Comparison of ENCODE assay signal across 24 mouse cellular contexts in genomic region chr13:38349046-38349445, GRCm38 (mm10). TPM values are rescaled to one million over a fixed set of nuclear protein-coding genes. Genes with fewer than 3 reads are reported as not detected.
"Had no signal": no experiment of that assay in that cellular context is flagged by ENCODE, and none has a peak within 500 bp of the region (broad histone marks: within the 10 kb centered on the region; RNA-seq: fewer than 3 reads in every experiment).

No protein-coding gene starts in this region.

- H3K27ac ChIP-seq: heart, embryonic 13.5 days; heart, embryonic 15.5 days; hindbrain, embryonic 13.5 days; hindbrain, embryonic 15.5 days; hindbrain, postnatal 0 days; kidney, embryonic 15.5 days; kidney, postnatal 0 days; limb, embryonic 13.5 days; limb, embryonic 15.5 days; liver, embryonic 12.5 days; liver, embryonic 14.5 days had no signal

- H3K4me3 ChIP-seq: heart, embryonic 13.5 days; heart, embryonic 15.5 days; hindbrain, embryonic 13.5 days; hindbrain, embryonic 15.5 days; kidney, embryonic 15.5 days; limb, embryonic 13.5 days; limb, embryonic 15.5 days; liver, embryonic 12.5 days had no signal

- DNase-seq: gastrocnemius, postnatal 14 days; gastrocnemius, postnatal 36 days; heart, adult 11 months; heart, postnatal 14 days; heart, postnatal 36 days; kidney, adult 11 months; kidney, adult 9 months; kidney, postnatal 14 days; layer of hippocampus, adult 9-11 months; layer of hippocampus, postnatal 36 days; left cerebral cortex, postnatal 4 days had no signal

- ATAC-seq: hindbrain, postnatal 0 days; intestine, embryonic 16.5 days; liver, embryonic 12.5 days had no signal

RNA-seq across cellular contexts. Expression of gene Bmp6, which starts 4.1 kb away (rescaled TPM):
- total RNA-seq: hematopoietic stem cell, adult 5-6 weeks had no signal
